Mouse (Mus musculus) cortical plate, adult 2 months (tissue): ENCODE data around the gene Tln2.

Source experiments
- CTCF ChIP-seq: fragments of 200-500 bp; IDR thresholded peaks from 2 replicates; pipeline ENCODE4 v1.5.1; 2011; ENCODE audit warnings: mild to moderate bottlenecking, control low read depth, low read length; ENCODE audit not compliant: insufficient read depth; ENCODE audit errors: extremely low read depth
- POLR2A ChIP-seq: fragments of 200-500 bp; IDR thresholded peaks from 2 replicates; pipeline ENCODE4 v1.6.1; 2011; ENCODE audit warnings: mild to moderate bottlenecking, low read length, control low read depth; ENCODE audit not compliant: insufficient read depth; ENCODE audit errors: extremely low read depth

GRCm38 (mm10) chr9:67426304-67426703, 133.2 kb downstream of the Tln2 start:
- TF ChIP-seq CTCF (no peak), POLR2A (no peak)
